Mouse (Mus musculus) heart, postnatal 14 days (tissue): ENCODE results near the gene Tpst1. TPM values are rescaled to one million over a fixed set of nuclear protein-coding genes. Genes with fewer than 3 reads are reported as not detected.

Source experiments
- DNase-seq, 2 experiments: peaks; one replicate each; pipeline ENCODE4 v3.0.0; 2021 to 2022
- intact Hi-C: fragments of 180-260 bp; cut with DNase I; formaldehyde crosslinking; loops from one replicate; pipeline ENCODE4 v1.15.1; 2025
- total RNA-seq, 2 experiments: library from RNA; stranded (reverse); gene quantifications; 2 replicates each; pipeline ENCODE4 v1.2.3; 2021

Tpst1 gene
- total RNA-seq, 2 experiments from 2014 or later, result 15.7 to 16.9 TPM

DNA sequence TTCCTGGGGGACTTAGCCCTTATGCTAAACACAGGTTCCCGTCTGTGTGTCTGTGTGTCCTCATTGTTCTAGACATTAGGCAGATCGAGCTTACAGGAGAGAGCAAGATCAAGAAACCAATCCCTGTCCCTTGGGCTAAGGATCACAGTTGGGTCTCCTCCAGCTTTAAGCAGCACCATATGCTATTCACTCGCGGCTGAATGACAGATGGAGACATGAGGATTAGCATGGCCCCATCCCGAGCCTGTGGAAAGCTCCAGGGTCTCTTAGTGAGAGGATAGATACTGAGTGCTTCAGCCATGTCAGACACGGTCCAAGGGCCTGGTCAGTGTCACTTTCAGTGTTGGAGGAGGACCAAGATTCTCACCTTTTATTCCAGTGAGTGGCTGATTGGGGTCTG is 22.7 kb upstream of the Tpst1 start:
- intact Hi-C loops, result no loop called here
- DNase-seq, result no peak

DNA sequence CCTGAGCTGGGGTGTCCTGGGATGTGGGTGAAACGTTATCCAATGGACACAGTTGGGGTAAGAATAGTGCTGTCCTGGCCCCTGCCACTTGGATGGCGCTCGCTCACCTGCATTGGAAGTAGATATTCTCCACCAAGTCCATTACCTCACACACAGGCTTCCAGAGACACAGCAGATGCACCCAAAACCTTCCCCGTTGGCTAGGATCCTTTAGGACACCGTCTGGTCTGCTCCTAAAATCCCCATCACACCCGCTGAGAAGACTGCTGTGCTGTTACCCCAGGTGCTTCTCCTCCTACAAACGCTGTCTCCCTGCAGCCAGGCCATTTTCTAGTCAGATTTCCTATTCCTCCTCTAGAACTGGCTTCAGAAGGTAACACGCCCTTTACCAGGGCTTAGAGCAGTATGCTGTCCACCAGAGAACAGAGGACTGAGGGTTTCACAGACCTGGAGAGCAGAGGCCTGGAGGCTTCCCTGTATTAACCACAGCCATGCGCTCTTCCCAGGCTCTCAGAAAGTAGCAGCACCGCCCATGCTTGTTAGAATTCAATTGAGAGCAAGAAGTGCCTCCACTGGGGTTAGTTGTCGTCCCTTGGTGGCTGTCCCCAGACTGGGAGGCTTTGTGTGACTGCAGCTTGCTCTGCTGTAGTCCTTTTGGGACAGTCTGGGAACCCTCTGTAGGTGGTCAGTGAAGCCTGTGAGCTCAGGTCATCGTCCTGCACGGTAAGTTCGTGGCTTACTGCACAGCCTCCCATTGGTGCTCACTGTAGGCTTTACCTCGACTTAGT is 21.9 kb upstream of the Tpst1 start:
- intact Hi-C loops, result no loop called here
- no peak for DNase-seq

DNA sequence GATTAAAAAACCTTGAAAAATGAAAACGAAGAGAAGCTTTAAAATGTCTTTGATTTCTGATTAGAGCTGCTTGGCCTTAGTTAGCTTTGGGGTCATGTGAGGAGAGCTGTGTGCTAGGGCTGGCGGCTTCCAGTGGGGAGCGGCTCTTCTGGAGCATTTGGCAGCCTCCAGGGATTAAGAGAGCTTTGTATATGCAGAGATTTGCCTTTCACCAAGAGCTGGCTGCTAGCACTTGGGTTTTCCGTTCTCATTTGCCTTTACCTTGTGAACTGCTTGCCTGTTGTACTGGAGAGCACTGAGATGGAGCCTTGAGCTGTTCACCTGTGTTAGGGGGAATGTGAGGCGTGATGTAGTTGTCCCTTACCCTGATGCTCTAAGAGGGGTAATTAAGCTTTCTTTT is 20.6 kb upstream of the Tpst1 start:
- peak; percentile 31 to 37 for DNase-seq
- intact Hi-C loops, result no loop called here

DNA sequence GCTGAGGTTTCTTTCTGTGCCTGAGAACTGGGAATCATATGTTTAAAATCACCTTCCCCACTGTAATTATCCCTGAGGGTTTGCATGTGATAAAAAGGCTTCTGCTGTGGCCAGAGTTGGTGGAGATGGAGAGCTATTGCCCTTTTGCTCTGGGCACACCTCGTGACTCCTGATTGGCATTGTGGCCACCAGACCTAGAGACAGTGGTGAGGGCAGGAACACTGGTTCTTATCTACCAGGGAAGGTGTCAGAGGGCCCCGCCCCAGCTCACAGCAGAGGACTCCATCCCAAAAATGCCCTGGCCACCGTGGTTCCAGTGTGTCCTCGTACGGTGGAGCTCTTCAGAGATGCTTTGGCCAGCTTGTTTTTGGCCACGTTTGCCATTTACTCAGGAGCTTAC is 20.2 kb upstream of the Tpst1 start:
- no peak for DNase-seq

DNA sequence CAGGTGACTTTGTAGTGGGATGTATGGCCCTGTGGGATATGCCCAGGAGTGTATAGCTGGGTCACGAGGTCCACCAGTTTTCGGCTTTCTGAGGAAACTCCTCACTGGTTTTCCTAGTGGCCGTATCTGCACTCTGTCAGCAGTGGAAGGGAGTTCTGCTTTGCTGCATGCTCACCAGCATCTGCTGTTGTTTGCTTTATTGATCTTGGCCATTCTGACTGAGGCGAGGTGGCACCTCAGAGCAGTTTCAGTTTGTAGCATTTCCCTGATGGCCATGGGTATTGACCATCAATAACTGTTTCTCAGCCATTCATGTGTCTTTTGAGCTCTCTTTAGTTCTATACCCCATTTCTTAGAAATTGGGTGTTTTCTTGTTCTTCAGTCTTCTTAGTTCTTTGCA is 17.4 kb upstream of the Tpst1 start:
- intact Hi-C loops, result no loop called here
- no peak for DNase-seq

More for the DNA sequence above, 20.2 kb upstream of the Tpst1 start:
- intact Hi-C loops, result no loop called here

DNA sequence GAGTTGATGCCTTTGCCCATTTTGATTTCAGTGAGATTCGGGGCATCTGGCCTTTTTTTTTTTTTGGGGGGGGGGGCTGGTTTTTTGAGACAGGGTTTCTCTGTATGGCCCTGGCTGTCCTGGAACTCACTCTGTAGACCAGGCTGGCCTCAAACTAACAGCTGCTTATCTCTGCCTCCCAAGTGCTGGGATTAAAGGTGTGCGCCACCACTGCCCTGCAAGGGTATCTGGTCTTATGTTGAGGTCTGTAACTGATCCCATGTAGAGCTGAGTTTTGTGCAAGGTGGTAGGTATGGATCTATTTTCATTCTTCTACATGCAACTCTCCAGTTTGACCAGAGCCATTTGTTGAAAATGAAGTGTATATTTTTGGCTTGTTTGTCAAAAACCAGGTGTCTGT is 16.8 kb upstream of the Tpst1 start:
- intact Hi-C loops, result no loop called here
- DNase-seq, result no peak

DNA sequence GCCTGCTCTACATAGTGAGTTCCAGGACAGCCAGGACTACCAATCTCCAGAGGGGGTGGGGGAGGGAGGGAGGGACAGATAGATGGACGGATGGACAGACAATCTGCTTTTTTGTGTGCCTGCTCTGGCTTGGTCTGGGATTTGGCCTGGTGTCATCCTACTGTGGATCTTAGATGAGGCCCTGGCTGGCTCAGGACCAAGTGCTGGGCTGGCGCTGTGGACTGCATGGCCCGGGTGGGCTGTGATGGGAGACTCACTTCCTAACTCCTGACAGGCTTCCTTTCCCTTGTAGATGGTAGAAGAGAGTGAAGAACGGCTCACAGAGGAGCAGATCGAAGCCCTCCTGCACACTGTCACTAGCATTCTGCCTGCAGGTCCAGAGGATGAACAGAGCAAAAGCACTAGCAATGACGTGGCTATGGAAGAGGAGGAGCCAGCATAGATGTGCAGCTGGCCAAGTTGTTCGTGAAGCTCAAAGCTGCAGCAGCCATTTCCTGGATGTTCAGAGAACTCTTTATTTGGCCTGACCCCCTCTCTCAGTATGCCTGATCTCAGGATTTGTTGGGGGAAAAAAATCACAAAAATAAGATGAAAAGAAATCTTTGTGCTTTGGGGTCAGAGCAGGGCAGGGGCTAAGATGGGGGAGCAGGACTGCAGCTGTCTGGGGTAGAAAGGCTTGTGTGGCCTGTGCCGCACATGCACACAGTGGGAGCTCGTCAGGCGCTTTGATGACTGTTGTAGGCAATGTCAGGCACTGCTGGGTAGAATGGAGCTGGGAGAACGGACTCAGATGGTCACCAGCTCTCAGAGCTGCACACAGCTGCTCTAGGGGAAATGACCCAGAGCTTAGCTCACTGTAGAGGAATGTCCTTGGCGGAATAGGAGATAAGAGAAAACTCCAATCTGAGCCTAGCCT is 13.5 kb upstream of the Tpst1 start:
- DNase-seq, result peak; percentile 48 to 59

DNA sequence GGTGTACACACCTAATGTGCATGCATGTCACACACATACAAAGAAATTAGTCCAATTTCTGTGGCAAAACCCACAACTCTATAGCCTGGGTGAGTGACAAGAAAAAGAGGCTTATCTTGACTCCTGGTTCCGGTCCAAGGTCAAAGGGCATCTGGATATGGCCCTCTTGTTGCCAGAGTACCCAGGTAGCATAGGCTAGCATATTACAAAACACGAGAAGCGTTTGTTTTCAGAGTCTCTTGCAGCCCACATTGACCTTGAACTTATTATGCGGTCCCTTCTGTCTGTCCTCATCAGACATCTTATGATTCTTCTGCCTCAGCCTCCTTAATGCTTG is 12.8 kb upstream of the Tpst1 start:
- no peak for DNase-seq
- intact Hi-C loops, result no loop called here

More for the DNA sequence above, 13.5 kb upstream of the Tpst1 start:
- intact Hi-C loops, result no loop called here

DNA sequence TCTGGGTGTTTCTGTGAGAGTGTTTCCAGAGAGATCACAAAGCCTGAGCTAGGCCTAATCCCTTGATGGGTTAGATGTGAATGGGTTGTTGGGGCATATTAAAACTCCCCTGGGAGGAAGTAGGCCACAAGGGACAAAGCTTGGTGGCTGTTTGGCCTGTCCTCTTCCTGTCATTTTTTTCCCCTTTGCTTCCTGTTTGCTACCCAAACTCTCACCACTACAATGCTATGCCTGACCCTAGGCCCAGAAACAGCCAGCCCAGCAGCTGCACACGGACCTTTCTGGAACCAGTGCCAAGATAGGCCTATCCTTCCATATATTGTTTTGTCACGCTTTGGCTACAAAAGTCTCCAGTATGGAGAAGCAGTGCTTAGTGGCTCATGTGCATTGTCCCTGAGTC is 11.0 kb upstream of the Tpst1 start:
- DNase-seq, result peak in 1 of 2 experiments; percentile 45
- intact Hi-C loops, result no loop called here

DNA sequence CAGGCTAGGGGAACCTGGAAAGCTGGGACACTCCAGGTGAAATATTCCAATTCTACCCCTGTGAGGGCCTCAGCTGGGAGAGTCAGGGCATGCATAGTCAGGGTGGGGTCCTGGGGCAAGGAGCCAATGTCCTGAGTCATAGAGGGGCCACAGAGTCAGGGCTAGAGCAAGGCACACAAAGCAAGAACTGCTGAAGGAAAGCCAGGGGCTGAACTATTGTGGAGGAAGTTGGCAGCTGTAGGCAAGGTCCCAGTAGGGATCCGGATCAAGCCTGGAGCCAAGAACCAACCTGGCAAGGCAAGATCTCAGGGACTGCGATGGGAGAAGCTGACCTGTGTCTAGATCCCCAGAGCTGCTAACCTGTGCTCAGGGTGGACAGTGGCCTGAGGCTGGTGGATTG is 9.4 kb upstream of the Tpst1 start:
- intact Hi-C loops, result no loop called here
- DNase-seq, result peak in 1 of 2 experiments; percentile 31

DNA sequence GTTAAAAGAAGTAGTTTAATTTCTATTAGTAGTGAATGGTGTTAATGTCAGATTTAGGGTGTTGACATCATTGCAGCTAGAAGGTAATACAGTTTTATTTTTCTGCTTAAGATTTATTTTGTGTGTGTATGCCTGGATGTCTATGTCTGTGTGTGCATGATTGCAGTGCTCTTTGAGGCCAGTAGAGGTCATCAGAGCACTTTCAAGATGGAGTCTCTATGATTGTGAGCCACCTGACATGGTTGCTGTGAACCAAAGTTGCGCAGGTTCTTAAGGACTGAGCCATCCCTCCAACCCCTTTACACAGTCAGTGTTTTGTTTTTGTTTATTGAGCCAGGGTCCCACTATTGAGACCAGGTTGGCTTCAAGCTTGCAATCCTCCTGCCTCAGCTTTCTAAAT is 7.5 kb upstream of the Tpst1 start:
- DNase-seq, result no peak
- intact Hi-C loops, result no loop called here

DNA sequence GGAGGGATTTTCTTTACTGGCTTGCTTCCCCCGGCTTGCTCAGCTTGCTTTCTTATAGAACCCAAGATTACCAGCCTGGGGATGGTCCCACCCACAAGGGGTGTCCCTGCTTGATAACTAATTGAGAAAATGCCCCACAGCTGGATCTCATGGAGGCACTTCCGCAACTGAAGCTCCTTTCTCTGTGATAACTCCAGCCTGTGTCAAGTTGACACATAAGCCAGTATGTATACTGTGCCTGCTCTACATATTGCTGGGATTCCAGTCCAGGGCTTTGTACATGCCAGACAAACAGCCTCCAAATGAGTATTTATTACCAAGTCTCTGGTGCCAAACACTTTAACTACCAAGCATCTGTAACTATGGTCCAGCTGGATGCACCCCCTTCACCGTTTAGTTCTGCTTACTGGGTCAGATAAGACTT is 5.3 kb upstream of the Tpst1 start:
- intact Hi-C loops, result no loop called here
- no peak for DNase-seq

DNA sequence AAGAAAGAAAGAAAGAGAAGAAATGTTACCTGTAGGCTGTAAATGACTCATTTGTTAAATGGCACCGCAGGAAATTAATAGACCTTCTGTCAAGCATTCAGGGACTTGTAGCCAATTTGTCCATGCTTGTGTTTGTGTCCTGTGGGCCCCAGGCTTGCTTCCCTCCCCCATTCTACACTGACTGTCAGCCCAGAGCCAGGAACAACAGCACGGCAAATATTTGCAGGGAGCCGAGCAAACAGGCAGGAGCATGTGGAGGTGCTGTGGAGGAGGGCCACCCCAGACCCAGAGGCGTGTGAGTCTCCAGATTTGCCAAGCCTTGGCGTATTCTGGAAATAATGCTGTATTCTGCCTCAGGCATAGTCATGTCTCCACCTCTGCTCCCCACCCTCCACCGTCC is 1.4 kb downstream of the Tpst1 start:
- intact Hi-C loops, result no loop called here
- DNase-seq, result no peak

DNA sequence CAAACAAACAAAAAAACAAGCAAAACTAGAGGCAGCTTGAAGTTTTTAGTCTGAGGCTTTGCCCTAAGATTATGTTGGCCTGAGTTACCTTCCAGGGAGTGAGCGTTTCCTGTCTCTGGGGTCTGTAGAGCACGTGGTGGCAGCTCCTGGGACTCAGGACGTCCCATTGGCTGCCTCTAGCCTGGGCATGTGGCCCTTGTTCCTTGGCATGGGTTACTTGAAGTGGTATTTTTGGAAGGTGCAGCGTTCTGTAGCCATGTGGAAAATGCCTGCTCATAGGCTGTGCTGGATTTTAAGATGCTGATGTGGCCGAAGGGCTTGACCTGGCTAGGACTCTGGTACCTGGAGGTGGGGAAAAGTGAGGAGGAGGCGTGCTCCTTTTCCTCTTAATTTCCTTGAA is 3.3 kb downstream of the Tpst1 start:
- peak in 1 of 2 experiments; percentile 48 for DNase-seq
- intact Hi-C loops, result no loop called here

DNA sequence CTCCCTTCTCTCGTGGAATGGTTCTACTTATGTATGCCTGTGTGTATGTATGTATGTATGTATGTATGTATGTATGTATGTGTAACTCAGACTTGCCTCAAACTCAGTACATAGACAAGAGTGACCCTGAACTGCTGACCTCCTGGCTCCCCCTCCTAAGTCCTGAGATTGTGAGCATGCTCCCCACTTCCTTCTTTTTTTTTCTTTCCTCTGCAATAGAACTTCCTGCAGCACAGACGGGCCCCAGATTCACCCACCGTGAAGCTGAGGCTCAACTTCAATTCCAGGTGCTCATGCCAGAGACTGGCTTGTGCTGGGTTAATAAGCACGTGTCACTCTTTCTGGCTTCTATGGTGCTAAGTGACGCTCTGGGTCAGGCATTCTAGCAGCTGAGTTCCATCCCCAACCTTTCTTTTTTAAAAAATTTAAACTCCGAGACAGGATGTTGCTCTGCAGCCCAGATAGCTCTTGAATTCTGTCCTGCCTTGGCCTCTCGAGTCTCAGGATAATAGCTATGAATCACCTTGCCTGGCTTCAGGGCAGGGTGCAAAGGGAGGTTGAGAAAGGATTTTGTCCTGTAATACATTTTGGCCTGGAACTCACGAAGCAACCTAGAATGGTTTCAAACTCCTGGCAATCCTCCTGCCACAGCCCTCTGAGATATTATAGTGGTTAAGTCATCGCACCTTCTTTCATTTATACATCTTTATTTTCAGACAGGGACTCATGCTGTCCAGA is 5.1 kb downstream of the Tpst1 start:
- intact Hi-C loops, result no loop called here
- no peak for DNase-seq

DNA sequence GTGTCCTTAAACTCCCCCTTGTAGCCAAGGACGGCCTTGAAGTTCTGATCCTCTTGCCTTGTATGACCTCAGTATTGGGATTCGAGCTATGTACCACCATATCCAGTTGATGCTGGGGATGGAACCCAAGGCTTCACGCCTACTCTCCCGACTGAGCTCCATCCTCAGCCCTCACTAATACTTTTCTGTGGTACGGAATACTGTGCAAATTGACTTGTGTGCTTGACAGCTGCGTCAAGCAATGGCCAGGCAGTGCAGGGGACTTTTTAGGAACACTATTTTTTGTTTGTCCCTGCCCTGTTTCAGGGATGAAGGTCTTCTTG is 5.7 kb downstream of the Tpst1 start:
- intact Hi-C loops, result loop anchor here (1.0 kb wide), 1 partner anchor 32 kb away; no protein-coding TSS in a partner anchor
- no peak for DNase-seq

DNA sequence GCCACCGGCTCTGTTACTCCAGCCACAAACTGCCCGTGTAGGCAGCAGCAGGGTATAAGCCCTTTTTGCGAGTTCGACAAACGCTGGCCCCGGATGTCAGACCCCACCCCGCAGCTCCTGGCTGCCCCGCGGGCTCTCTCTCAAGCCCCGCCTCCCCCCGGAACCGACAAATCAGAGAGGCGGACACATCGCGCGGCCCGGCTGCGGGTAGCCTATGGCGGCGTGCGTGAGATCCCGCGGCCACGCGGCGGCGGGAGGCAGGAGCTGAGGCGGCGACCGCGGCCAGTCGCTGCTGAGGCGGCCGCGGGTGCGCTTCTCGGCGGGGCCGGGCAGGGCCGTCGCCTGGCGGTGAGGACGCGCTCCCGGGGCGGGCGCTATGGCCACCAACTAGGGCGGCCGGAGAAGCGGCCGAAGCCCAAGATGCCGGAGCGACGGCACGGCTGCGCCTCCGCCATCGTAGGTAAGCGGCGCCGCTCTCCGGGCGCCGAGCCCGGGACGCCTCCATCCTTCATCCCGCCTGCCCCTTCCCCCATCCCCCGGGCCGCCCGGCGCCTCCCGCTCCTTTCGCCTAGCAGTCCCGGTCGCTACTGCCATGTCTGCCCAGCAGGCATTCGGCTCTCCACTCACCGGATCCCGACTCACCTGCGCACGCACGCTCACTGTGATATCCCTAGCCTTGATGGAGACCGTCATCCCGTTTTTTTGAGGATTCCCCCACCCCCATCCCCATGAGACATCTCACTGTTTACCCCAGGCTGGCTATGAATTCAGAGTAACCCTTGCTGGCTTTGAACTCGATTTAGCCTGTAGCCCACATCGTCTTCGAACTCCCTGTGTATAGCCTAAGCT is 6.3 kb downstream of the Tpst1 start:
- DNase-seq, result peak; percentile 96 to 97
- intact Hi-C loops, result loop anchor here (1.0 to 5.0 kb wide), 3 partner anchors 33 to 58 kb away; no protein-coding TSS in a partner anchor

DNA sequence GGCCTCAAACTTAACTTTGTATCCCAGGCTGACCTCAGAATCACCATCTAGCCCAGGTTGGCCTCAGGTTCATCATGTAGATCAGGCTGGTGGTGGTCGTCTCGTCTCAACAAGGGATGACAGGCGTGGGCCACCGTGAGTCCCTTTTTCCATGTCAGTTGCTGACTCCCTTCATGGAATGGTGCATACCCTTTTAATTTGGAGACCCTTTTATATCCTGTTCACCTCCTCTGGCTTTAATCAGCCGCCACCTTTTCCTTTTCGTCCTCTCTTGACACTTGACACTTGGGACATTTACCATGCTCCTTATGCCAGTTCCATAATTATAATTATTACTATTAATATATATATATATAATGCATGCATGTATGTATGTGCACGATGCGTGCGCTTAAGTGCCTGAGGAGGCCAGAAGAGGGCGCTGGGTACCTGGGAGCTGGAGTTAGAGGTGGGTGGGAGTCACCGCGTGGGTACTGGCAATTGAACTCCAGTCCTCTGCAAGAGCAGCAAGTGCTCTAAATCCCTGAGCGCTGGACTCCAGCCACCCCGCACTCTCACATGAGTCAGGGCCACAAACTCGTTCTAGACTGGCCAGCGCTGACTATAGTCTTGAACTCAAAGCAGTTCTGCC is 7.0 kb downstream of the Tpst1 start:
- no peak for DNase-seq
- intact Hi-C loops, result loop anchor here (5.0 kb wide), 2 partner anchors 37 to 57 kb away; no protein-coding TSS in a partner anchor

DNA sequence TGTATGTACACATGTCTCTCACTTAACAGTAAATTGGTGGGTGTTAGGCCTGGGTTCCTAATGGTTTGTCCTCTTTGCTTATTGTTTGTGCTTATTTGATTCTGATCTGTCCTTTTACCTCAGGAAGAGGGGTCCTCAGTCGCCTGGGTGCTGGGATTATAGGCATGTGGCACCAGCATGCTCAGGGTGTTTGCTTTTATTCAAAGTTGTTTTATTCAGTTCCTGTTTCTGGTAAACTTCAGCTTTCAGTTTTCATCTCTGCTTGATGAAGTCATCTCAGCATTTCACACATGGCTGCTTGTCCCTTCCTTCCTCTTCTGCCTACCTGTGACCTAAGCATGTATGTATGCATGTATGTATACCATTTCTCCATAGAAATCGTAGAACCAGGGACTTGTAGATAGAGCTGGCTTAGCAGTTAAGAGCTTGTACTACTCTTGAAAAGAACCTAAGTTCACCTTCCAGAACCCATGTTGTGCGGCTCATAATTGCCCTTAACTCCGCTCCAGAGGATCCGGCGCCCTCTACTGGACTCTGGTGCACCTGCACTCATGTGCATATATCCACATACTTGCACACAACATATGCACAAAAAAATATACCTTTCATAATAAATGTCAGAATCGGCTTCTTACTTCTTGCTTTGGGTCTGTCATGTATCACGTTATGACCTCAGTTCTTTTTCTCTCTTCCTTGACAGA is 8.2 kb downstream of the Tpst1 start:
- DNase-seq, result no peak
- intact Hi-C loops, result loop anchor here (5.0 kb wide), 2 partner anchors 36 to 56 kb away; no protein-coding TSS in a partner anchor
